In the genomic region with DNA sequence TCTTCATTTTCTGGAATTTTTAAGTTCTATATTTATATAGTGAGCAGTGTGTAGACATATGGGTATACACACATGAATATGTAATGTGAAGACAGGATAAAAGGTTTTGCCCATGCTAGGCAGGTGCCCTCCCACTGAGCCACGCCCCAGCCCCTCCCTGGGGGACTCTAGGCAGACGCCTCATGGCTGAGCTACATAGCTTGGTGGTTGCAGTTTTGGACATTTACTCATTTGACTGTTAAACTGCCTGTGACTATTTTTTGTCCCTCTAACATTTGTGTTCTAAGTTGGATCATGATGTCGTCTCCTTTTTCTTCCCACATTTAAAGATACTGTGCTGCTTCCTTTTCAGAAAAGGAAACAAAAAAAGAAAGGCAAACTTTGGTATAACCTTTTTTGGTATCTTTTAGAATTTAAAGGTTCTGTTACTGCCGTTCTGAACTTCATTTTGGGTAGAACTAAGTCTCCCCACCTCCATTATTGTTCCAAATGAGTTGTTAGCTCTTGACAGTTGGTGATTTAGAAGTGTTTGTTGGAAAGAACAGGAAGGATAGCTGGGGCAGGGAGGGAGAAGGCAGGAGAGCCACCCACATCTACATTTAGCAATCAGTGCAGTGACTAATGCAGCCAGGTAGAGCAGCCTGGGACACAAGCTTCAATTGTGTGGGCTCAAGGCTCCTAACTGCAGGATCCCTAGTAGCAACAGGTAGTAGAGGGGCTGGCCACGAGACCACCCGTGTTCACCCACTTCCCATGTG, we compare ENCODE assay signal across 31 mouse cellular contexts.
DNase-seq lines count a peak whose midpoint lies in the region; ATAC-seq lines count a peak whose summit lies in the region.
"Had no signal": no experiment of that assay in that cellular context is flagged by ENCODE, and none has a peak within 500 bp of the region (broad histone marks: within the 10 kb centered on the region; RNA-seq: fewer than 3 reads in every experiment).

No protein-coding gene starts in this region.

- H3K9ac ChIP-seq in forebrain, embryonic 16.5 days (replicated peaks; ENCODE audit: low read depth, low read length), result no peak overlapping the region
- no peak overlapping the region for H3K9ac ChIP-seq in forebrain, embryonic 11.5 days (ENCODE audit: low read length)
- H3K9ac ChIP-seq: forebrain, embryonic 13.5 days; heart, embryonic 15.5 days; hindbrain, embryonic 12.5 days; liver, embryonic 12.5 days; liver, postnatal 0 days; neural tube, embryonic 13.5 days; stomach, embryonic 15.5 days had no signal

- no peaks in the 10 kb centered on the region for H3K9me3 ChIP-seq in forebrain, embryonic 16.5 days (ENCODE audit: control insufficient read depth, low read length)
- H3K9me3 ChIP-seq in forebrain, embryonic 11.5 days (ENCODE audit: control insufficient read depth, low read length), result no peaks in the 10 kb centered on the region
- H3K9me3 ChIP-seq: forebrain, embryonic 13.5 days; heart, embryonic 10.5 days; heart, embryonic 15.5 days; hindbrain, embryonic 12.5 days; liver, embryonic 12.5 days; neural tube, embryonic 13.5 days; stomach, embryonic 15.5 days had no signal

- 0 out of 2 replicates have a peak overlapping the region, but pooled peaks have one; percentile 14 for H3K27ac ChIP-seq in forebrain, embryonic 16.5 days (ENCODE audit: low read length)
- H3K27ac ChIP-seq in forebrain, embryonic 11.5 days (ENCODE audit: low read depth, low read length), result no peak overlapping the region
- H3K27ac ChIP-seq: heart, embryonic 10.5 days; heart, embryonic 15.5 days; hindbrain, embryonic 12.5 days; hindbrain, postnatal 0 days; kidney, postnatal 0 days; liver, embryonic 12.5 days; neural tube, embryonic 13.5 days; stomach, embryonic 15.5 days had no signal

- no peak for ATAC-seq in forebrain, embryonic 16.5 days
- ATAC-seq in forebrain, embryonic 11.5 days (replicated peaks; ENCODE audit: low FRiP score), result no peak
- ATAC-seq: forebrain, embryonic 13.5 days; hindbrain, postnatal 0 days; intestine, embryonic 16.5 days; liver, embryonic 12.5 days; liver, postnatal 0 days; Patski had no signal

- H3K4me3 ChIP-seq in forebrain, embryonic 16.5 days (replicated peaks; ENCODE audit: low read length), result no peak overlapping the region
- no peak overlapping the region for H3K4me3 ChIP-seq in forebrain, embryonic 11.5 days (ENCODE audit: low read depth, low read length)
- H3K4me3 ChIP-seq: erythroblast, embryonic 14.5 days; forebrain, embryonic 13.5 days; heart, embryonic 10.5 days; heart, embryonic 15.5 days; hindbrain, embryonic 12.5 days; liver, embryonic 12.5 days; neural tube, embryonic 13.5 days; stomach, embryonic 15.5 days had no signal

- H3K4me1 ChIP-seq in forebrain, embryonic 16.5 days (replicated peaks; ENCODE audit: control insufficient read depth, insufficient read depth, low read length), result peaks cover 5% of the 10 kb centered on the region
- no peaks in the 10 kb centered on the region for H3K4me1 ChIP-seq in forebrain, embryonic 11.5 days (replicated peaks; ENCODE audit: control insufficient read depth, insufficient read depth, low read length)
- H3K4me1 ChIP-seq: liver, embryonic 12.5 days; stomach, embryonic 15.5 days had no signal

- intact Hi-C loops in left cerebral cortex, postnatal 36 days (cut with DNase I), result no loop called here

- 0 out of 2 replicates have a peak, but pooled peaks cover 4% of the 10 kb centered on the region for H3K36me3 ChIP-seq in forebrain, embryonic 16.5 days (ENCODE audit: control insufficient read depth, insufficient read depth)
- peaks cover 7% of the 10 kb centered on the region; the same call in 1 of the 2 replicates for H3K36me3 ChIP-seq in forebrain, embryonic 11.5 days (ENCODE audit: control insufficient read depth, insufficient read depth, low read length)

- WGBS in forebrain, embryonic 16.5 days, result 84% methylated on average over 6 of the region's 6 CpGs
- 88% methylated on average over 6 of the region's 6 CpGs for WGBS in forebrain, embryonic 11.5 days

- no peak for DNase-seq in forebrain, embryonic 11.5 days (ENCODE audit: low spot score)
- peak; percentile 28 to 42 for DNase-seq in left cerebral cortex, postnatal 36 days (ENCODE audit: low spot score in 2 of 2)
- DNase-seq in left cerebral cortex, adult 18-20 months (ENCODE audit: low spot score in 2 of 2), result no peak
- peak; percentile 14 for DNase-seq in gonadal fat pad, adult 2 months (ENCODE audit: low read depth)
- DNase-seq in telencephalon, adult 2 months (ENCODE audit: low read depth, low spot score), result peak; percentile 67
- no peak for DNase-seq in urinary bladder, adult 2 months (ENCODE audit: low spot score)
- DNase-seq: adrenal gland, postnatal 10 days; cerebellum, adult 11 months; gastrocnemius, postnatal 14 days; heart, adult 11 months; heart, postnatal 36 days; kidney, adult 8-10 months; kidney, postnatal 4 days; left cerebral cortex, postnatal 4 days; liver, postnatal 0 days; lung, postnatal 36 days; thymus, postnatal 25 days had no signal

- no peak overlapping the region for H3K4me2 ChIP-seq in forebrain, embryonic 16.5 days (ENCODE audit: low read length)
- H3K4me2 ChIP-seq in forebrain, embryonic 11.5 days (ENCODE audit: low read depth, low read length, severe bottlenecking), result no peak overlapping the region
- H3K4me2 ChIP-seq: forebrain, embryonic 13.5 days; heart, embryonic 15.5 days; hindbrain, embryonic 12.5 days; liver, embryonic 12.5 days; midbrain, embryonic 11.5 days; neural tube, embryonic 13.5 days; stomach, embryonic 15.5 days had no signal

- no peaks in the 10 kb centered on the region for H3K27me3 ChIP-seq in forebrain, embryonic 16.5 days (replicated peaks; ENCODE audit: control insufficient read depth, insufficient read depth, low read length)
- H3K27me3 ChIP-seq in forebrain, embryonic 11.5 days (ENCODE audit: control insufficient read depth, insufficient read depth, low read length), result no peaks in the 10 kb centered on the region
- H3K27me3 ChIP-seq: forebrain, embryonic 13.5 days; heart, embryonic 15.5 days; hindbrain, embryonic 12.5 days; liver, embryonic 12.5 days; neural tube, embryonic 13.5 days; Patski; stomach, embryonic 15.5 days had no signal

Comparison
In these comparisons a context has a peak if more than half of its experiments do, and no peak if none do; other contexts are left out.
1. DNase-seq: peak in left cerebral cortex, postnatal 36 days (2 of 2), gonadal fat pad, adult 2 months (single experiment) and telencephalon, adult 2 months (single experiment); none in forebrain, embryonic 11.5 days (single experiment), left cerebral cortex, adult 18-20 months (0 of 2) and urinary bladder, adult 2 months (single experiment).